Mouse (Mus musculus): ENCODE results near the gene Tbce.
"Not testable (repeated sequence)": the region's sequence is repeated elsewhere in the genome, so short reads cannot be mapped to it uniquely, and the experiment has no call there.

The Tbce gene

GRCm38 (mm10) chr13:14034073-14034348, 5.4 kb downstream of the Tbce start:
- DNase-seq (ENCODE audit: low read depth, low spot score), result peak; percentile 6

- DNase-seq (ENCODE audit: low read depth, low spot score), result no peak
Observed at GRCm38 (mm10) chr13:14033309-14034072, 5.9 kb downstream of the Tbce start.

GRCm38 (mm10) chr13:14026154-14026820, 13.2 kb downstream of the Tbce start:
- DNase-seq (ENCODE audit: low read depth, low spot score), result no peak

- DNase-seq (ENCODE audit: low read depth, low spot score), result no peak
Observed at GRCm38 (mm10) chr13:14025554-14025953, 13.9 kb downstream of the Tbce start.

GRCm38 (mm10) chr13:14021417-14021816, 18.0 kb downstream of the Tbce start:
- not testable (repeated sequence) for DNase-seq (ENCODE audit: low read depth, low spot score)

GRCm38 (mm10) chr13:14018852-14019251, 20.6 kb downstream of the Tbce start:
- no peak for DNase-seq (ENCODE audit: low read depth, low spot score)

GRCm38 (mm10) chr13:14018283-14018682, 21.2 kb downstream of the Tbce start:
- no peak for DNase-seq (ENCODE audit: low read depth, low spot score)

GRCm38 (mm10) chr13:14015609-14016008, 23.8 kb downstream of the Tbce start:
- DNase-seq (ENCODE audit: low read depth, low spot score), result no peak

GRCm38 (mm10) chr13:14014540-14014939, 24.9 kb downstream of the Tbce start:
- DNase-seq (ENCODE audit: low read depth, low spot score), result peak; percentile 65

GRCm38 (mm10) chr13:14014001-14014400, 25.4 kb downstream of the Tbce start:
- peak; percentile 69 for DNase-seq (ENCODE audit: low read depth, low spot score)

GRCm38 (mm10) chr13:14011454-14011995, 27.9 kb downstream of the Tbce start:
- no peak for DNase-seq (ENCODE audit: low read depth, low spot score)

GRCm38 (mm10) chr13:14006056-14006455, 33.4 kb downstream of the Tbce start:
- DNase-seq (ENCODE audit: low read depth, low spot score), result peak; percentile 73

GRCm38 (mm10) chr13:14004999-14005398, 34.4 kb downstream of the Tbce start:
- DNase-seq (ENCODE audit: low read depth, low spot score), result no peak

- peak; percentile 26 for DNase-seq (ENCODE audit: low read depth, low spot score)
Observed at GRCm38 (mm10) chr13:14004086-14004485, 35.4 kb downstream of the Tbce start.

- DNase-seq (ENCODE audit: low read depth, low spot score), result peak; percentile 20
Observed at GRCm38 (mm10) chr13:14002706-14003105, 36.7 kb downstream of the Tbce start.

- DNase-seq (ENCODE audit: low read depth, low spot score), result no peak
Observed at GRCm38 (mm10) chr13:13997476-13997875, 42.0 kb downstream of the Tbce start.

GRCm38 (mm10) chr13:13995046-13995445, 44.4 kb downstream of the Tbce start:
- no peak for DNase-seq (ENCODE audit: low read depth, low spot score)

- DNase-seq (ENCODE audit: low read depth, low spot score), result peak; percentile 79
Observed at GRCm38 (mm10) chr13:13993041-13993440, 46.4 kb downstream of the Tbce start.

GRCm38 (mm10) chr13:13990391-13990790, 49.0 kb downstream of the Tbce start:
- DNase-seq (ENCODE audit: low read depth, low spot score), result no peak

- DNase-seq (ENCODE audit: low read depth, low spot score), result no peak
Observed at GRCm38 (mm10) chr13:13989135-13989534, 50.3 kb downstream of the Tbce start.

GRCm38 (mm10) chr13:13983523-13983922, 55.9 kb downstream of the Tbce start:
- DNase-seq (ENCODE audit: low read depth, low spot score), result no peak

GRCm38 (mm10) chr13:13981842-13982241, 57.6 kb downstream of the Tbce start:
- not testable (repeated sequence) for DNase-seq (ENCODE audit: low read depth, low spot score)

- no peak for DNase-seq (ENCODE audit: low read depth, low spot score)
Observed at GRCm38 (mm10) chr13:13969796-13970195, 69.6 kb downstream of the Tbce start.
